Mouse (Mus musculus) liver, embryonic 11.5 days (tissue): ENCODE data around the gene Sumf2. TPM values are rescaled to one million over a fixed set of nuclear protein-coding genes. Genes with fewer than 3 reads are reported as not detected.

Source experiments
- ATAC-seq: fragments of 200-750 bp; cut with Nextera tagmentation; replicated peaks from 2 replicates; pipeline ENCODE4 v1.8.0; 2017; ENCODE audit warnings: moderate number of reproducible peaks, mild to moderate bottlenecking, moderate TSS enrichment, moderate library complexity; ENCODE audit not compliant: low FRiP score
- DNase-seq: peaks from one replicate; pipeline ENCODE4 v3.0.0-alpha.2; 2017; ENCODE audit warnings: low spot score
- H3K27ac ChIP-seq: fragments of 300-500 bp; sonication (generic); 2 replicates; pipeline ENCODE4 v1.5.1; 2014; ENCODE audit warnings: mild to moderate bottlenecking, low read depth, low read length, control low read depth
- H3K27me3 ChIP-seq: fragments of 300-500 bp; sonication (generic); replicated peaks from 2 replicates; pipeline ENCODE4 v1.6.1; 2014; ENCODE audit warnings: low read length, mixed read lengths; ENCODE audit not compliant: control insufficient read depth, insufficient read depth
- H3K36me3 ChIP-seq: fragments of 300-500 bp; sonication (generic); 2 replicates; pipeline ENCODE4 v1.6.1; 2014; ENCODE audit warnings: mild to moderate bottlenecking, low read length, moderate library complexity, mixed read lengths; ENCODE audit not compliant: control insufficient read depth, insufficient read depth
- H3K4me1 ChIP-seq: fragments of 300-500 bp; sonication (generic); replicated peaks from 2 replicates; pipeline ENCODE4 v1.6.1; 2014; ENCODE audit warnings: low read length, mixed read lengths; ENCODE audit not compliant: control insufficient read depth, insufficient read depth
- H3K4me2 ChIP-seq: fragments of 300-500 bp; sonication (generic); 2 replicates; pipeline ENCODE4 v1.6.1; 2014; ENCODE audit warnings: mild to moderate bottlenecking, control low read depth, moderate library complexity
- H3K4me3 ChIP-seq: fragments of 300-500 bp; sonication (generic); 2 replicates; pipeline ENCODE4 v1.5.1; 2014; ENCODE audit warnings: low read depth, low read length, control low read depth
- H3K9ac ChIP-seq: fragments of 300-500 bp; sonication (generic); 2 replicates; pipeline ENCODE4 v1.6.1; 2014; ENCODE audit warnings: low read depth, low read length, control low read depth
- H3K9me3 ChIP-seq: fragments of 300-500 bp; sonication (generic); 2 replicates; pipeline ENCODE4 v1.6.1; 2016; ENCODE audit warnings: low read length, inconsistent platforms, mixed read lengths; ENCODE audit not compliant: control insufficient read depth
- WGBS: fragments of 180-500 bp; shearing (Covaris S2); extraction: QIAGEN DNeasy Blood & Tissue Kit; methylation state at CpG from one replicate; pipeline ENCODE4 v1.1.7; 2014; 5-methylcytosine and 5-hydroxymethylcytosine counted together
- polyA plus RNA-seq: library from polyadenylated mRNA; unstranded; fragments of >200 nt; fragmentation: Nextera tagmentation; extraction: Ambion mirVana; gene quantifications from 2 replicates; pipeline ENCODE4 v1.2.1, GENCODE M21; 2014

Gene Sumf2
- 59.7 and 61.1 TPM in 2 replicates for polyA plus RNA-seq

DNA sequence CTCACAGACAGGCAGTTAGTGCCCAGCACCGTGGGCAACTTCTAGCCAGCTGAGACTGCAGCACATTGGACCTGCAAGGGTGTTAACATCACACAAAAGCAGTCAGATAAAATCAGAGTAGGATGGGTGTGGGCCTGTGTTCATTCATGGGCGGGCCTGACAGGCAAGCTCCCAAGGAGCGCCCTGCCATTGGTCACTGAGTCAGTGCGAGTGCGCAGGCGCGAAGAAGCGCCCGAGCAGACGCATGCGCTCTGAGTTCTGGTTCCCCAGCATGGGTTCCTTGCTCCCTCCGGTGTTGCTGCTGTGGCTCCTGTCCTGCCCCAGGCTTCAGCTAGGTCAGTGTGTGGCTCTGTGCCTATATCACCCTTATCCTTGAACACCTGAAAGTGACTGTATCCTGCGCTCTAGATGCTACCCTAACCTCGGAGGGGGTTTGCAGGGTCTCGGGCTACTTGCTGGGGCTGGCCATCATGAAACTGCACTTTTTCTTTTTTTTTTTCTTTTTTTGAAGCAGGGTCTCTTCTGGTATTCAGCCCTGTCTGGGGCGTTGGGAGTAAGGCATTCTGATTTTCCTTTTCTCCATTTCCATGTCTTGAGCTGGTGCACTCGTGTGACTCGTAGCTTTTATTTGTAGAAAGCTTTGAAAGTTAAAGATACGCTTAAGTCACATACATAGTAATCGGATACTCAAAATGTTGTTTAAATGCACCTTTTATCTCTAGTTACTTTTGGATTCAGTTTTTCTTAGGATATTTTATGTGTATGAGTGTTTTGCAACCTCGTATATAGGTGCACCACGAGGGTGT, at the start of gene Sumf2:
Sumf2 (plus strand) TSS at position 235 of the 806 bp plus-strand sequence.
- H3K36me3 ChIP-seq, result peaks cover 16% of the 10 kb centered on the region
- WGBS, result 11% methylated on average over 22 of the region's 22 CpGs
- ATAC-seq, result peak; percentile 99
- no peaks in the 10 kb centered on the region for H3K9me3 ChIP-seq
- peak within 1 kb of the TSS; percentile 83 for H3K9ac ChIP-seq
- peak within 1 kb of the TSS; percentile 83 for H3K27ac ChIP-seq
- peak within 1 kb of the TSS; percentile 75 for H3K4me2 ChIP-seq
- H3K27me3 ChIP-seq, result no peaks in the 10 kb centered on the region
- peaks cover 3% of the 10 kb centered on the region; the same call in 1 of the 2 replicates for H3K4me1 ChIP-seq
- H3K4me3 ChIP-seq, result peak within 1 kb of the TSS; percentile 77
- DNase-seq, result peak; percentile 95

- ATAC-seq (no peak), DNase-seq (no peak)
- Histone ChIP-seq H3K9ac (no peak overlapping the region), H3K27me3 (no peaks in the 10 kb centered on the region), H3K36me3 (peaks cover 16% of the 10 kb centered on the region), H3K4me1 (peaks cover 3% of the 10 kb centered on the region; the same call in 1 of the 2 replicates), H3K27ac (no peak overlapping the region), H3K4me3 (no peak overlapping the region), H3K4me2 (no peak overlapping the region), H3K9me3 (no peaks in the 10 kb centered on the region)
- WGBS, result 89% methylated on average over 5 of the region's 5 CpGs
Measured at GRCm38 (mm10) chr5:129844848-129845247, 1.9 kb upstream of the Sumf2 start.

GRCm38 (mm10) chr5:129847558-129847820, 703 bp downstream of the Sumf2 start:
- peak overlapping the region; percentile 75 for H3K4me2 ChIP-seq
- H3K27me3 ChIP-seq, result no peaks in the 10 kb centered on the region
- peak overlapping the region; percentile 83 for H3K9ac ChIP-seq
- WGBS, result 45% methylated on average over 8 of the region's 8 CpGs
- H3K9me3 ChIP-seq, result no peaks in the 10 kb centered on the region
- H3K27ac ChIP-seq, result no peak overlapping the region
- ATAC-seq, result no peak
- peak overlapping the region; percentile 77 for H3K4me3 ChIP-seq
- H3K36me3 ChIP-seq, result peaks cover 16% of the 10 kb centered on the region
- peaks cover 3% of the 10 kb centered on the region; the same call in 1 of the 2 replicates for H3K4me1 ChIP-seq
- DNase-seq, result no peak

DNA sequence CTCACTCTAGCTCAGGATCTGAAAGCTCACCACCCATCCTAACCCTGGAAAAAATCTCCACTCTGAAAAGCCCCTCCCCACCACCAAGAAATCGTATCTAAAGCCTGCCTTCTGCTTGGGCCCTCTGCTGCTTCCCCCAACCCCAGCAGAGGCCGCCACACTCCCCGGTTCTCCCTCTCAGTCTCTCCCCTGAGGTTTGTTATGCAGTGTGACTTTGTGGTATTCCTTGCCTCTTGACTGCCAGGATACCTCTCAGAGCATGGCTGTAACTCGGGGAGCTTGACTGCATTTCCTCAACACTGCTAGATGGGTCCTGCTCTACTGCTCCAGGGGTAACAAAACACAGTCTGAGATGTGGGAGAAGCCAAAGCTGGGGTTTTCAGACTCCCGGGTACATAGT, 8.4 kb downstream of the Sumf2 start:
- no peak overlapping the region for H3K27ac ChIP-seq
- no peak overlapping the region for H3K9ac ChIP-seq
- H3K27me3 ChIP-seq, result no peaks in the 10 kb centered on the region
- no peak overlapping the region for H3K4me2 ChIP-seq
- DNase-seq (no peak), ATAC-seq (no peak)
- no peaks in the 10 kb centered on the region for H3K4me1 ChIP-seq
- 60% methylated on average over 5 of the region's 5 CpGs for WGBS
- no peaks in the 10 kb centered on the region for H3K9me3 ChIP-seq
- H3K4me3 ChIP-seq, result no peak overlapping the region
- peaks cover 17% of the 10 kb centered on the region; the same call in 1 of the 2 replicates for H3K36me3 ChIP-seq

DNA sequence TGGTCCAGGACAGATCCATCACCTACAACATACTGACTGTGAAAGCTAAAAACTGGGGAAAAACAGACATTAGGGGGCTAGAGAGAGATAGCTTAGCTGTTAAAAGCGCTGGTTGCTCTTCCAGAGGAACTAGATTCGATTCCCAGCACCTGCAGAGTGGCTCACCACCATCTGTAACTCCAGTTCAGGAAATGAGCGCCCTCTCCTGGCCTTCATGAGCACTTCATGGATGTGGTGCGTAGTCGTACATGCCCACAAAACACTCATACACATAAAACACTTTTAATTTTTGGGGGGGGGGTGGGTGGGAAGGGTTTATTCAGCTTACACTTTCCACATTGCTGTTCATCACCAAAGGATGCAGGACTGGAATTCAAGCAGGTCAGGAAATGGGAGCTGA, 9.6 kb downstream of the Sumf2 start:
- ATAC-seq, result no peak
- no peak overlapping the region for H3K4me2 ChIP-seq
- 79% methylated on average over 5 of the region's 5 CpGs for WGBS
- peaks cover 17% of the 10 kb centered on the region; the same call in 1 of the 2 replicates for H3K36me3 ChIP-seq
- no peak for DNase-seq
- H3K27ac ChIP-seq, result no peak overlapping the region
- H3K4me1 ChIP-seq, result no peaks in the 10 kb centered on the region
- no peak overlapping the region for H3K9ac ChIP-seq
- H3K9me3 ChIP-seq, result no peaks in the 10 kb centered on the region
- no peaks in the 10 kb centered on the region for H3K27me3 ChIP-seq
- no peak overlapping the region for H3K4me3 ChIP-seq

GRCm38 (mm10) chr5:129862325-129862724, 15.5 kb downstream of the Sumf2 start:
- no peak overlapping the region for H3K9ac ChIP-seq
- H3K4me3 ChIP-seq, result no peak overlapping the region
- WGBS, result 92% methylated on average over 6 of the region's 6 CpGs
- no peaks in the 10 kb centered on the region for H3K9me3 ChIP-seq
- H3K27ac ChIP-seq, result no peak overlapping the region
- H3K4me2 ChIP-seq, result no peak overlapping the region
- no peaks in the 10 kb centered on the region for H3K27me3 ChIP-seq
- no peak for ATAC-seq
- DNase-seq, result no peak
- H3K36me3 ChIP-seq, result peaks cover 17% of the 10 kb centered on the region
- peaks cover 5% of the 10 kb centered on the region; the same call in 1 of the 2 replicates for H3K4me1 ChIP-seq

DNA sequence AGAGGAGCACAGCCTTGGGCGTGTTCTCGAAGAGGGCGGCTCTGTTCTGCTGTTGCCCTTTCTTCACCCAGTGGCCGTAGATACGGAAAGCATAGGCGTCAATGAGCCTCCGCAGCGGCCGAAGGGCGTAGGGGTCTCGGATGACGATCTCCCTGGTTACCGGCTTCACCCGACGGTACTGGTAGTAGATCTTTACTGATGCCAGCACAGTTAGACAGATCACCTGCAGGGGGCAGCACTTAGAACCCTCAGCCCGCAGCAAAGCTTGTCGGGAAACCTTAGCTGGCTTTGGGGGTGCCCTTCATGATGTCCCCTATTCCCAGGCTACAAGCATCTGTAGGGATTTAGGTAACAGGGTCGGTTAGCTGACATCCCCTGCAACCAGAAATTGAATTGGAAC, 17.7 kb downstream of the Sumf2 start:
- H3K4me3 ChIP-seq, result no peak overlapping the region
- no peak overlapping the region; the same call in 1 of the 2 replicates for H3K9ac ChIP-seq
- peak overlapping the region; percentile 44 for H3K4me2 ChIP-seq
- ATAC-seq, result peak; percentile 36; the same call in 1 of the 2 replicates
- H3K4me1 ChIP-seq, result peaks cover 5% of the 10 kb centered on the region; the same call in 1 of the 2 replicates
- no peak for DNase-seq
- H3K27ac ChIP-seq, result no peak overlapping the region
- whole genome bisulfite sequencing, result 19% methylated on average over 18 of the region's 18 CpGs
- no peaks in the 10 kb centered on the region for H3K9me3 ChIP-seq
- no peaks in the 10 kb centered on the region for H3K27me3 ChIP-seq
- H3K36me3 ChIP-seq, result peaks cover 13% of the 10 kb centered on the region

DNA sequence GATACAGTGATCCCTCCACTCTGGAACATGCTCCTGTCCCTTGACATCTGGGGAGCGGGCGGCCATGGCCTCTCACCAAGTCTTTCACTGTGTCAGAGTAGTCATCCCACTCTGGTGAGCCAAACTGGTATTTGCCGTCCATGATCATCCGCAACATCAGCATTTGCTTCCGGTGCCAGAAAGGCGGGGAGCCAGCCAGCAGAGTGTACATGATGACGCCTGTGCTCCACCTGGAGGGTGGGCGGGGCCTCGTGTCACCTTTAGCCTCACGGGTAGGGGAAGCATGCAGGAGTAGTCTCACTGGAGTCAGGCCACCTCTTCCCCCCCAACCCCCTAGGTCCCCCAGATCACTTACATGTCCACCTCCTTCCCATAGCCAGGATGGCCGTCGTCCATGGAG, 19.1 kb downstream of the Sumf2 start:
- H3K9ac ChIP-seq, result no peak overlapping the region
- no peaks in the 10 kb centered on the region for H3K9me3 ChIP-seq
- peaks cover 5% of the 10 kb centered on the region; the same call in 1 of the 2 replicates for H3K4me1 ChIP-seq
- 79% methylated on average over 12 of the region's 12 CpGs for WGBS
- H3K36me3 ChIP-seq, result peaks cover 8% of the 10 kb centered on the region
- H3K4me2 ChIP-seq, result no peak overlapping the region
- H3K4me3 ChIP-seq, result no peak overlapping the region
- ATAC-seq (no peak), DNase-seq (no peak)
- H3K27ac ChIP-seq, result no peak overlapping the region
- H3K27me3 ChIP-seq, result no peaks in the 10 kb centered on the region
